Mouse (Mus musculus): ENCODE measurements around the gene Alg2.
A peak's percentile ranks its signal among the peaks of the same experiment; 100 is the strongest.

Alg2 gene

DNA sequence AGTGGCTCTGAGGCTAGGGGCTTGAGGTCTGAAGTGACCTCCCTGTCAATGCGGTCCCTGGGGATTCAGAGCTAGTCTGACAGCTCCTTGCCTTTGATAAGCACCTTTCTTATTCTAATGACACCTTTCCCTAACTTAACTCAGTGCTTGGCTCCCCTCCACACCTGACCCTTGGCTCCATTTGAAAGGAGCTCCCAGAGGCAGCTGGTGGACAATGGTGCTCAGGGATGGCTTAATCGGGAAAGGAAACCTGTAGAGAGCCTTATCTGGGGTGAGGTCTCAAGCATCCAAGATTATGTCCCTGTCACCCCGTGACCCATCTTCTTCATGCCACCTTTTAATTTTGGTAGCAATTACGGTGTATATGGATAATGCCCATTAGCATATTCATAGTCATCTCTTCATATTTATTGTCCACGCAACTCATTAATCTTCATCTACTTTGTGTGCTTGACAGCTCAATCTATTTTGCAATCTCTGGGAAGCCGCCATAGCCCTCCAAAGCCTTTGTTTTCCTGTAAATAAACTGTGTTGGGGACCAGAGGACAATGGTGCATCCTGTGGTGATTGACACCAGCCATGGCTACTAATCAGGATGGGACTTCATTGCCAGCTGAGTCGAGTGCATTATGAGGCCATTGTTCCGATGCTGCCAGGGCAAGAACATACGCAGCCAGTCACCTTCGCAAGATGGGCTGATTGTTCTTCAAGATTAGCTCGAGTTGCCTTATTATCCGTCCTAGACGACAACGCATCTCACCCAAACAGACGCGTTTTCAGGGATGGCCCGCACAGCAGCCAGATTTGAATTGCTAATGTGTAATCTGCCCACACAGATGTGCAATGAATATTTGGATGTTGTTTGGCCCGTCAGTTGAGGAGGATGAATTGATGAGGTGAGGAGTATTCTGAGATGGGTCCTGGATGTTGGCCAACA is 24.3 kb downstream of the Alg2 start:
- no peak for DNase-seq (ENCODE audit: low spot score)

GRCm38 (mm10) chr4:47449116-47449515 is 25.0 kb downstream of the Alg2 start:
- no peak for DNase-seq (ENCODE audit: low spot score)

GRCm38 (mm10) chr4:47448526-47448925 is 25.6 kb downstream of the Alg2 start:
- DNase-seq (ENCODE audit: low spot score), result no peak

DNA sequence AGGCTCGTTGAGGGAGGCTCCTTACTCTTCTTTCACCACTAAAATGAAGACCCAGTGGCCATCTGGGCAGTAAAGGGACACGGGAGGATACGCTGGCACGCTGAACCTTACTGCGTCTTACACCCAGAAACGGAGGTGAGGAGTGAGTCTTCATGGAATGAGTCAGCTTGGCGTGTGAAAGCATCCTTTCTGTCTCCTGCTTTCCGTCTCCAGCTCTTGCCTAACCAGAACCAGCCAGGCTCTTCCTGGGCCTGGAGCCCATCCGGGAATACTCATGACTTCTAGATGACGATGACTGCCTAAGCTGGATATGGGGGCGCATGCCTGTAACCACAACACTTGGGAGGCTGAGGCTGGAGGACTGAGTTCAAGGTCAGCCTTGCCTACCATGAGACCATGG is 33.2 kb downstream of the Alg2 start:
- no peak for DNase-seq (ENCODE audit: low spot score)

DNA sequence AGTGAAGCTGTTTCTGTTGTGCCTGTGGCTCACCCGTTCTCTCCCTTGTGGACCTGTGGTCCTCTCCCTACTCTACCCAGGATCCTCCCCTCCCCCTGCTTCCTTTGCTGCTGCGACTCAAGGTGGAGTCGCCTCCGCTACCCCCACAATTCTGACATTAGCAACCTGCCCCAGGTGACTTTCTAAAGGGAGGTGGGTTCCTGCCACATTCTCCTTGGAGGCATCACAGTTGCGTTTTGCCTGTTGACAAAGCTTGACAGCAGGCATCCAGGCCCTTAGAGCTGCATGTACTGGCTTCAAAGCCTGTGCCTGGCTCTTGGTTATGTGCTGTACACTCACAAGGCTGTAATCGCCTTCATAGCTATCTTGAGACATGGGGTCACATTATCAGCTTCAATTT is 35.2 kb downstream of the Alg2 start:
- DNase-seq (ENCODE audit: low spot score), result no peak

GRCm38 (mm10) chr4:47437365-47438340 is 36.5 kb downstream of the Alg2 start:
- peak; percentile 93 for DNase-seq (ENCODE audit: low spot score)

GRCm38 (mm10) chr4:47435566-47436360 is 38.4 kb downstream of the Alg2 start:
- DNase-seq (ENCODE audit: low spot score), result peak; percentile 88

GRCm38 (mm10) chr4:47435131-47435530 is 39.0 kb downstream of the Alg2 start:
- no peak for DNase-seq (ENCODE audit: low spot score)

- no peak for DNase-seq (ENCODE audit: low spot score)
Measured at GRCm38 (mm10) chr4:47432766-47433165, 41.4 kb downstream of the Alg2 start.

- DNase-seq (ENCODE audit: low spot score), result no peak
Measured at GRCm38 (mm10) chr4:47431081-47431480, 43.1 kb downstream of the Alg2 start.

- DNase-seq (ENCODE audit: low spot score), result no peak
Measured at GRCm38 (mm10) chr4:47430557-47430956, 43.6 kb downstream of the Alg2 start.

- no peak for DNase-seq (ENCODE audit: low spot score)
Measured at GRCm38 (mm10) chr4:47427606-47428005, 46.5 kb downstream of the Alg2 start.

- no peak for DNase-seq (ENCODE audit: low spot score)
Measured at GRCm38 (mm10) chr4:47425247-47425830, 48.8 kb downstream of the Alg2 start.

DNA sequence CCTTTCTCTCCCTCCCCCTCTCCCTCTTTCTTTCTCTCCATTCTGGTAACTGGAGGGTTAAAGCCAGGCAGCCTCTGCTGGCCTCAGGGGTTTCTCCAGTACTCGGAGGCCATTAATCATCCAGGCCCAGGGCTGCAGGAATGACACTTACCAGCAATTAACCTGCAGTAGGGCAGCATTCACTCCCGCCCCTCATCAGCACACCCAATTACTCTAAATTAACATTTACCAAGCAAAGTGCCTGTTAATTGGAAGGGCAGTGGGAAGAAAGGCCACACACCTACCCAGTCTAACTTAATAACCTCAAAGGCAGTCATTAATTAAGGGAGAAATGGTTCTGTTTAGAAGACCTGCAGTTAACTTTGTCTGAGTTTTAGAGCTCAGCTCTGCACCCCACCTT is 49.8 kb downstream of the Alg2 start:
- peak; percentile 36 for DNase-seq (ENCODE audit: low spot score)

- DNase-seq (ENCODE audit: low spot score), result no peak
Measured at GRCm38 (mm10) chr4:47422946-47423345, 51.2 kb downstream of the Alg2 start.

GRCm38 (mm10) chr4:47422194-47422593 is 51.9 kb downstream of the Alg2 start:
- DNase-seq (ENCODE audit: low spot score), result no peak

DNA sequence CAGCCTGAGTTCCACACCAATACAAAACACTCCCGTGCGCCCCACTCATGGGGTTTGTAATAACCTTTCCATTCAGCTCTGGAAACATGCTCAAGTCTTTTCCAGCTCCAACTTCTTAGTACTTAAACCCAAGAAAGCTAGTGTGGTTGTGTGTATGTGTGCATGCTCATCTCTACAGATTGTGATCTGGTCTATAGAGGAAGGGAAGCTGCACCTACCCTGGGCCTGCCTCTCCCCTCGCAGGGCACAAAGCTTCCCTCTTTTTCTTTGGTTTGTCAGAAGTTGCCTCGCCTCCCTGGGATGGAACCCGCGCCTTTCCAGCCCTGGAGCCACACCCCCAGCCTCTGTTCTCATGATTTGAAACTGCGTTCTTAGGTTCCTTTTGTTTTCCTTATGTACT is 53.9 kb downstream of the Alg2 start:
- DNase-seq (ENCODE audit: low spot score), result no peak

DNA sequence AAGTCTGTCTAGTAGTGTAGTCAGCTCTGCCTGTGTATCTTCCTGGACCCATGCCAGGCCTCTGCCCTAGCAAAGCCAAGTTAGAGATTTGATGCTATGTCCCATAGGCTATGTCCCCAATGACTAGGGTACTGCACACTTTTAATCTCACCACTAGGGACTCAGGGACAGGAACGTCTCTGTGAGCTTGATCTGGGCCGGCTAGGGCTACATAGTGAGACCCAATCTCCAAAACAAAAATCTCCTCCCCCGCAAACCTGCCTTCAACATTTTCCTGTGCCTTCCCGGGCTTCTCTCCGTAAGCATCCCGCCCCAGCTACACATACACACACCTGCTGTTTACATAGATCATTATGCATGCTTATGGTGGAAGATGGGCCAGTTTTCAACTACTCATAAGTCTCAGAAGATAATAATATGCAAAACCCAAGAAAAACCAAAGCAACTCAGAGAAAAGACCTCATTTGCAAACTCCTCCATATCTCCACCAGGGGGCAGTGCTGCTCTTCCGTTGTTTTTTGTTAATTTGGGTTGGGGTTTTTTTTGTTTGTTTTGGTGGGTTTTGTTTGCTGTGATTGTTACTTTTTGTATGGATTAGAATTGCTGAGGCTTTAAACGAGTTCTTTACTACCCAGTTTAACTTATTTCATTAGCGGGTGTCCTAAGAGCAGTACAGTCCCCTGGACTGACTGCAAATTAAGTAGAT is 54.7 kb downstream of the Alg2 start:
- DNase-seq (ENCODE audit: low spot score), result peak; percentile 40

DNA sequence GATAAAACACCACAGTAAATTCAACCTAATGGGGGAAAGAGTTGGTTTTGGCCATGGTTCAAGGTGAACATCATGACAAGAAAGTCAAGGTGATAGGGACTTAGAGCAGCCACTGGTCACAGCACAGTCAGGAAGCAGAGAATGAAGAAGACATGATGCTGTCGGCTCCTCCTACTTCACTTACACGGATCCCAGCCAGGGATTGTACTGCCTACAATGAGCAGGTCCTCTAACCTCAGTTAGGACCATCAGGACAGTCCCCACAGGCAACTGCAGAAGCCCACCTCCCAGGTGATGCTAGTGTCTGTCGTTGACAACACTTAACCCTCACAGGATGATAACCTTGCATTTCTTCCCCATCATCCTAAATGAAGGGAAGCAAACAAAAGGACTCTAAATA is 56.3 kb downstream of the Alg2 start:
- DNase-seq (ENCODE audit: low spot score), result no peak
